Mouse (Mus musculus): ENCODE measurements at regions not wholly inside any gene's neighbourhood (a gene's known extent, or its start where the extent isn't known, plus 50 kb on each side); places are given as distances from the start of the nearest gene placed in this dataset.

DNA sequence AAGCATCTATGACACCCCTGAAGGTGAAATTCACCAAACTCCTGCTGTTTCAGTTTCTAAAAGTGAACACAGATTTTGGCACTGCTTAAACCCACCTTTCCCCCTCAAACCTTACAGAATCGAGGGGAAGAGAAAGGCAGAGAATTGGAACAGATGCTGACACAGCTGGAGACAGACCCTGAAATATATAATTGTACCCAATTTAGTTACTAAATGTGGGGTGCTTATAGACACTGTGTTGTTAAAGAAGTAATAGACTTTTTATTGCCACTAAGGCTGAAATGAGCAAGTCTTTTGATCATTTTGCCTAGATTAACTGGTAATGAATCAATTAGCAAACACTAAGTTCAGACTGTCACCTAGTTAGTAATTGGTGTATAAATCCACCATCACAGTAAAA, 341.8 kb upstream of the Fam98a start:
- DNase-seq: no peak

DNA sequence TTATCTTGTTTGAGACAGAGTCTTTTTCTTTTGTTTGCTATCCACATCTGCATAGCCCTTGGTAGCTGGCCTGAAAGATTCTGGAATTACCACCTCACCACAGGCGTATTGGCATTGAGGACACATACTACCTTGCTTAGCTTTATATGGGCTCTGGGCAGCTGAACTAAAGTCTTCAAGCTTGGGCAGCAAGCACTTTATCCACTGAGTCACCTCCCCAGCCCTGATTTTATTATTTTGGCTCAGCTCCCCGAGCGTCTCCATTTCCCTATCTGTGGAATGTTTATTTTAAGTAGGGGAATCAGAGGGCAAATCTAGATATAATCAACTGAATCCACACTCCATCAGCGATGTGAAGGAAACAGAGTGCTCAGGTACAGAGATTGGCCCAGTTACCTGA, 340.4 kb upstream of the Fam98a start:
- no peak for DNase-seq

DNA sequence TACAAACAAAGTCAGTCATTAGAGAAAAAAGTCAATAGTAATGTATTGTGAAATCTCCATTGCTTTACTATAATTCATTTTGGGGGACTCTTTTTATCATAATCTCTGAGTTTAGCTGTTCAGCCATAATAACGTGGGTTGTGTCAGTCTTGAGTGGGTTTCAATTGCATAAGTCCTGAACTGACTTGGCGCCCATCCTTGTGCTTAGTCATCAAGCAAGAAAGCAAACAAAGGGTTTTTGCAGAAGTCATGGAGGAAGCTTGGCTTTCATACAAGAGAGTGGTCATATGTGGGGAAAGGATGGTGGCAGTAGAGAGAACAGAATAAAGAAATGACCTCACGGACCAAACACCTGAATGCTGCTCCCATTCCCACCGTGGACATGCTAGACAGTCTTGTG, 339.8 kb upstream of the Fam98a start:
- no peak for DNase-seq

DNA sequence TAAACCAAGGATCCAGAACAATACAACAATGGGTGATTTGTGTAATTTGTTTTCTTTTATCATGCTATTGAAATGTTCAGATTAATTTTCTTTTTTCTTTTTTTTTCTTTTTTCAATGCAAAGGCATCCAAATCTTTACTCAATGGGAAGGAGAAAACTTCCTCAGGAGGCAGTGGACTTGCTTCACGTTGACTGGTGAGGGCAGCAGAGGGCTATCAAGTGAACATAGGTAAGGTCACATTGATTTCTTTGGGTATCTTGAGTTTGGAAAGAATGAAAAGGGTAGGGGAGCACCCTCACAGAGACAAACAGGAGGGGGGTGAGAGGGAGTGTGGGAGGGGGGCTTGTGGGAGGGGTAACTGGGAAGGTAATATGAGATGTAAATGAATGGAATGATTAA, 326.1 kb upstream of the Fam98a start:
- DNase-seq: no peak

DNA sequence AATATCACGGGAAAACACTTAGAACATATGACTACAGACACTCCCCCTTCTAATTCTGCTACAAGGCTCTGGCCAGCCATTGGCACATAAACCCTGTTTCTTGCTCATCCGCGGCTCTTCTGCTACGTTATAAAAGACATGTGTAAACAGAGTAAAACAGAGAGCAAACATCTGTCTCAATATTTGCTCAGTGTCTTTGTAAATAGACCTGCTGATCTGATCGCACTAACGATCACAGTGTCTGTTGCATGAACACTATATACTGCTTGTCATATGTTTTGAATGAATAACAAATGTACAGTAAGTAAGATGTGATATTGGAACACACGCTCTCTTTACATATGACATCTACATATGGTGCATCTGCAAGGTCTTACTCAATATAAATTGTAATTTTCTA, 325.1 kb upstream of the Fam98a start:
- DNase-seq: no peak

DNA sequence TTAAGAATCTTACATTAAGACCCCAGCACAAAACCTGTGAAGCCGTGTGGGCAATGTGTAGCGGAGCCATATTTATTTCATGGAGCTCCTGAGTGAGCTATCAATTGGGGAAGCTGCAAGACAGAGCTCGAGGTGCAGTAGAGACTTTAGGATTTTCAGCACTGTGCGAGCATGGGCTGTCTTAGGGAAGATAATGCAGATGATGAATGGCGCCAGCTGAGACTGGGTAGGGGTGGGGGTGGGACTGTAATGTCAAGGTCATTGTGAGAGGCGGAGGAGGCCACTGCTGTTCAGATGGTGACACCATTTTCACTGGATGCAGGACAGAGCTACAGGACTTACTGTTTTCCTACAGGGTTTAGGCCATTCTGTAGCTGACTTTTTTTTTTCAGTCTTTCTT, 322.8 kb upstream of the Fam98a start:
- no peak for DNase-seq

DNA sequence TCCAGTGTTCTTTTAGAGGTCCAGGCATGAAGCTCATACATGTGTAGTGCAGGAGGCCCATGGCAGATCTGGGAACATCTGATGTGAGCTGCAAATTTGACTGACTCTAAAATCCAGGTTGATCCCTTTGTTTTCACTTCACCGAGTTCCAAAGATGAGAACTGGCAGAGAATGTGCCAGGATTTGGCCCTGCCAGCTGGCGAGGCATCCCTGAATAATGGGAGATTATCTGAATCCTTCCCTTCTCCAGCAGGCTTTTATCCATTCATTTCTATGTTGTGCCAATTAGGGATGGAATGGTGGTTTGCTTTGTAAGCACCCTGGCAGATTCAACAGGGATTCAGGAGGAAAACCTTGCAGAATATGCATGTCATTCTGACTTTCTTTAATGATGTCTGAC, 318.7 kb upstream of the Fam98a start:
- no peak for DNase-seq

DNA sequence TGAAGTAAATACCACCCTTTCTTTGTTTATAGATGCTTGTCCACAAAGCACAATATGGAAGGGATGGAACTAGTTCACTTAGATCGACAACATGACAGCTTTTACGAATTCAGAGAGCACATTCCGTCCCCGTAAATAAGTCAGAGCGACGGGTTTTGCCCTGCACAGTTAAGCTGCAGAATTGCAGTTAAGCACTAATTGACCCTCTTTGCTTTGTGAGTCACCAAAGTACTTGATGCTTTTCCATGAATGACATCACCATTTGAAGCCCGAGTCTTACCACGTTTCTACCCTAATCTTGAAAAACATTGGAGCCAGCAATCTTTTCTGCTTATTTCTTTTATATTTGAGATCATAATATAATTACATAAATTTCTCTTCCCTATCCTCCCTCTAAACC, 305.3 kb upstream of the Fam98a start:
- no peak for DNase-seq

DNA sequence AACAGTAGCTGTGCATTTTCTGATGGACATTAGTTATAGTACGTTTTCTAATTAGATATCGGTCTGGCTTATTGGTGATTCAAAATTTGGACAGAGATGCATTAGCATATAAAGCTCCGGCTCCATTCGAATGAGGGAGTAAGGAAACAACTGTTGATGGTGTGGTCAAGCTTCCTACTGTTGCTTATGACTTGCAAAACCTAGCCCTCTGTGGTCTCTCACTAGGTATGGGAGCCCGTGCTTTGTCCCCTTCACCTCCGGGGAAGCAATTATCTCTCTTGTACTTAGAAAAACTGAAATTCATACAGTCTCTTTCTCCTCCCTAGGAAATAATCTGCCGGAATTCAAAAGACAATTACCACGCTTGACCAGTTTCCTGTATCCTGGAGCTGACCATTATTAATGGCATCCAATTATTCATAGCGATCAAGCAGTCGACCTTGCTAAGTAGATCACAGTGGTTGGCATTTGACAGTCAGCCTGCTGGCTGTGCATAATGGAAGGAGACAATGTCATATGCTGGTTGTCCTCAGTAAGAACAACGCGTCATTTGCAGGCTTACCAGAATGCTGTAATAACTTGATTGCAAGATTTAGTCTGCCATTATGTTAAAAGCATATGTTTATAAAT, 264.4 kb upstream of the Fam98a start:
- DNase-seq: peak; percentile 3

DNA sequence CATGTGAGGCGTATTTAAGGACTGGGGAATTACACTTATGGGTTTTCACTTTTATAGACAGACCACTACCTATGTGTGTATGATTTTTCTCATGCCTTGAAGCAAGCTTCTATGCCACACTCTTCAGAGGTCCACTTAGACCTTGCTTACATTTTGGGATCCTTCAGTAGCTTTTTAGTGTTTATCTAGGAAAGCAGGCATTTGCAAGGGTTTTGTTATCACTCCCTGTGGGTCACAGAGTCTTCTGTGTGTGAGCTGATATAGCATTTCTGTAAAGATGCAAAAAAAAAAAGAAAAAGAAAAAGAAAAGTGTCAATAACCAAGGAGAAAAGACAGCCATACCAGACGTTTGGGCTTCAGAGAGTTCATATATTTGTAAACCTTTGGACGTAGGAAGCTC, 260.4 kb upstream of the Fam98a start:
- no peak for DNase-seq

DNA sequence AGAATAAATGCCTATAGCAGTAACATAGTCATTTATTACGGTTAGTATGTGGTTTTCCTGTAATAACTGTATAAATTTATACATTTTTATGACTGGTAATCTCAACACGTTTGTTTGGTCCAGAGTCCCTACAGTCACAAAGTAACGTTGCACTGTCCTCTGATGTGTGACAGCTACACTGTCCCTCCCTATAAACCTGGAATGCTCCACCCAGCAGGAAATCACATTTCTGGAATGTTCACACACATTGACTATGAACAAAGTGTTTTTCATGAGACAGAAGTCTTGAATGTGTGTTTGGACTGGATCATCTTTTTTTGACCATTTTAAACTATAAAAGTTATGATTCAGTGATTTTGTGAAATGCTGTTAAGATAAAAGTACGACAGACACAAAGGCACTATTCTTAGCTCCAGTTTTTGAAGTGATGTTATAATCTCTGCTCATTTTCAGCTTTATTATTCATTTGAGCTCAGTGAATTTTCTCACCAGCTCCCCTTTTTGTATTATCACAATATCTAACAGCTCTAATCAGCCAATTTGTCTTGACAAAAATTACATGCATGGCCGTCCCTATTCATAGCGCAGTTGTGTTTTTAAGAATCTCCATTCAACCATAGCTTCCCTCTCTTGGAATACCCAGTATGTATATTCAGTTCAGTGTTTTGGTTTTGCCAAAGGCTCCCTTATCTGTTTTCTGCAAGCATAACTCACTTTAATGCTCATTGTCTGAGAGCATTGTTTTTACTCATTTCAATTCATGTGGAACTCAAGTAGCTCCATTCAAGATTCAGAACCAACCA, 257.0 kb upstream of the Fam98a start:
- no peak for DNase-seq

DNA sequence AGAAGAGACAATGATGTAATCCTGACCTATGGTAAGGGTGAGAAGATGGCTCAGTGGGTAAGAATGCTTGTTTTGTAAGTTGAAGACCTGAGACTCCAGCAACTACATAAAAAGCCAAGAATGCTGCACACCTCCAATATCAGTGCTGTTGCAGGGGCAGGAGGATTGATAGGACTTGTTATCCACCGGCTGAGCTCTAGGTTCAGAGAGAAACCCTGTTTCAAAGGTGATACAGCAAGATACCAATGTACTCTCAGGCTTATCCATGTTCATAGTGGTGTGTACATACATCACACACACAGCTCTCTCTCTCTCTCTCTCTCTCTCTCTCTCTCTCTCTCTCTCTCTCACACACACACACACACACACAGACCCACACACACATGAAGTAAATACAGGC, 256.3 kb upstream of the Fam98a start:
- DNase-seq: no peak

DNA sequence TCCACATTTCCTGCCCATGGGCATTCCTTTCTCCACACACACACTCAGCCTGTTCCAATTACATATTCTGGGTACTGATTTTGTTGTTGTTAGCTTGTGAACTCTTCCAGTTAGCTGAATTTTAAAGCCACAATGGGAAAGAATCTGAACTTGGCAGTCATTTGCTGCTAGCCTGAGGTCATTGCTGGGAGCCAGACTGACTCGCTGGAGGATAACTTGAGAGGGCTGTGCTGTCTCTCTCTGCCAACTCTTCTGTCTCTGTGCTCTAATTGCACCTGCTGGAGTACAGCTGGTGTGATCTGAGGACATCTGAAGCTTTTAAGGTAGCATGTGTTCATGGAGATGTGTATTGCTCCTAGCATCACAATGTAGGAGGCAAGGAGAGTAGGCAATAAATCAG, 252.6 kb upstream of the Fam98a start:
- DNase-seq: peak; percentile 3

DNA sequence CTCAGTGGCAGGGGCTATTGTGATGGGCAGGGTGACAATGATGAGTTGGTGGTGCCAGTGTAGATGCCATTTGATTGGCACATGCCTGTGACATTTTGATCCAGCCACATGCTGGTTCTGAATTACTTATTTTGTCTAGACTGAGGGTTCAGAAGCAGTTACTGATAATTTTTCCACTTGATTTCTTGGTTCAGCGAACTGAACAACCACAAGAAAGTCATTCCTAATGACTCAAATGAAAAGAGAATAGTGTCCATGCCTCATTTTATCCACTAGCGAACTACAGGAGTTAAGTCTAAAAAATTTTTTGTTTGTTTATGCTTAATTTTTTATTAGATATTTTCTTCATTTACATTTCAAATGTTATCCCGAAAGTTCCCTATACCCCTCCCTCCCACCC, 244.6 kb upstream of the Fam98a start:
- DNase-seq: no peak

DNA sequence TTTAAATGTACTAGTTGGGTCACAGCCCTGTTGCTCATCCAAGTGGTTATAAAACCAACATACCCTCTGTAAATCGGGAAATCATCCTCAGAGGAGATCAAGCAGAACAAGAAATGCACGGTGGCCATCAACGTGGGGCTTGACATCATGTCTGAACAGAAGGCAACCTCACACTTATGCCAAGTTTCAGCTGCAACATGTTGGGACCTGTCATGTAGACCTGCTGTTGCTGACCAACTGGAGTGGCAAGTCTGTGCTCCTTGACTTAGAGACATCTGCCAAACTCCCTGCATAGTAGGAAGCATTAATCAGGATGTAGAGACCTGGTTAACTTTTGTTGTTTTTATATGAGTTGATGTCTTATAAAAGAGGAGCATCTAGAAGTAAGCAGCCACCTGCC, 244.0 kb upstream of the Fam98a start:
- no peak for DNase-seq

DNA sequence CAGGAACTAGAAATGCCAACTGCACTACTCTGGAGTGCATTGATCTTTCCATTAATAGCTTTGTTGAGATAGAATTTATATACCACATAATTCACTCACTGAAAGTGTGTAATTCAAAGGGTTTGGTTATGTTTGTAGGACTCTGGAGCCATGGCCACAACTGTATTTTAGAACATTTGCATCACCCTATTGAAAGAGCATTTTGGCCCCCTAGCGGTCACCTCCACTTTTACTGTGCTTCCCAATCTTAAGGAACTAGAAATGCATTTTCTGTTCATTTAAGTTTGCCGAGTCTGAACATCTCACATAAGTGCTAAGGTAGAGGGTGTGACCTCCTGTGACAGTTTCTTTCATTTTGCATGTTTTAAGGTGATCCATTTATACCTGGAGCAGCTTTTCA, 228.0 kb upstream of the Fam98a start:
- no peak for DNase-seq

DNA sequence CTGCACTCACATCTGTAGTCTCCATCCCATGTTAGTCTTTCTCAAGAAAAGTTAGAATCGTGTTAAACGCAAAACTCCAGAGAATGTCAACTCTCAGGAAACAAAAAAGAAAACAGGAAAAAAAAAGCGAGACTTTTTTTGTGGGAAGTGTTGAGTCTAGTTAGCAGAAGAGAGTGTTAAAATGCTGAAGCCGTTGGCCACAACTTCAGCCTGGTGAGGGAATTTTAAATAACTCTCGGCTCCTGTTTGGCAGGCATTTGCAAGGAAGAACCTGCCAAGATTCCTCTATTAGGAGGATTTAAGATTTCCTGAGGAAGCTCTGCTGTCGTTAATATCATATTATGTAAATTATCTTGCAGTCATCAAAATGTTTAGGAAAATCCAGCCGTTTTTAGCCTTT, 224.9 kb upstream of the Fam98a start:
- DNase-seq: peak; percentile 31

DNA sequence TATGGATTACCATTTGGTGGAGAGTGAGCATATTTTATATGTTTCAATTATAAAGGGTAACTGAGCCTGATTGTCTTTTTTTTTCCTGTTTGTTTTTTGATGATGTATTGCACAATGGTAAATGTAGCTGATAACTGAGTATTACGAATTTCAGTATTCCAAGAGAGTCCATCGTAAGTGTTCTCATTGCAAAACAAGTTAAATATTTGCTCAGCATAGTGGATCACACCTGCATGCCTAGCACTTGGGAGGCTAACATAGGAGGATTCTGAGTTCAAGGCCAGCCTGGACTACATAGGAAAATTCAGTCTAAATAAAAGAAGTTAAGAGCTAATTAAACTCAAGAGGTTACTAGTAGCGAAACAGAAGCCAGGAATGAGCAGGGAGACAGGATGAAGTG, 223.8 kb upstream of the Fam98a start:
- DNase-seq: no peak

DNA sequence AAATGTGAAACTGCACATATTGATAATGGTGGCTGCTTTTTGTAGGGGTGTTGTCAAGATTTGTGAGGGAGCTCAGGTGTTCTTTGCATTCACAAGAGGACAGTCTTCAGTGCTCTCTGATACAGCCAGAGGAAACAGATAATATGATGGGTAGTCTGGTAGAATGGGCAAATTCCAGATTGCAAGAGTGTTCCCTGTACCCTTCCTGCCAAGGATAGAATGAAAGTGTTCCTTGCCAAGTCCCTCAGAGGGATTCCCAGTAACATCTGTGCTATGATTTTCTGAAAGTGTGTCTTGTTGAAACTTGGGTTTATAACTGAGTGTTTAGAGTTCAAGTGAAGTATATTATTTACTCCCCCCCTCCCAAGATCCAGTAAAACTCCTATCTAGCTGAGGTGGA, 221.1 kb upstream of the Fam98a start:
- DNase-seq: no peak

DNA sequence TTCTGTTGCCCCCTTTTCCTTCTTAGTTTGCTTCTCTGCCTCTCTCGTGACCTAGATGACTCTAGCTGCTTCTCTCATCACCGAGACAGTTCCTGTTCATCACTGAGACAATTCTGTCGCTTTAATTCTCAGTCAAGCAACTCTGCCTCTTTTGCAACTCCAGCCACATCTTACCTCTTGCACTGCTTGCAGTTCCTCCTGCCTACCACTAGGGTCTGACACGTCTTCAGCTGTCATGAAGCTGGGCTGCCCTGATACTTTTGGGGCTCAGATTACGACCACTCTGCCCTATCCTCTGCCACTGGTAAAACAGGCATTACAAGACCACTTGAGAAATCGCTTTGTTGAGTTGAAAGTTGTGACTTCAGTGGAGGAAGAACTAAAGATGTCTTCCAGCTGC, 216.9 kb upstream of the Fam98a start:
- no peak for DNase-seq

DNA sequence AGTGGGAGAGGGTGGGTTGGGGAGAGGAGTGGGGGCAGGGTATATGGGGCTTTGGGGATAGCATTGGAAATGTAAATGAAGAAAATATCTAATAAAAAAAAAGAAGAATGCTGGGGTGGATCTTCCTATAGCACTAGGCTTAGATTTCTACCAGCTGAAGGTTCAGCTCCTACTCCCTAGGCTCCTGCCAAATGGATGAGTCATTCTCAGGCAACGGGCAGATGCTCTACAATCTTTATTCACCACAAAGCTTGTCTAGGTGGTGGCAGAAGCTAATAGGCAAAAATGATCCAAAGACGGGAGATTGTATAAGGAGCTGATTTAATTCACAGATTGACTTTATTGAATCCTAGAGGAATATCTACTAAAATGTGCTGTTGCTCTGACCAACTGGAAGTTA, 211.6 kb upstream of the Fam98a start:
- DNase-seq: no peak

DNA sequence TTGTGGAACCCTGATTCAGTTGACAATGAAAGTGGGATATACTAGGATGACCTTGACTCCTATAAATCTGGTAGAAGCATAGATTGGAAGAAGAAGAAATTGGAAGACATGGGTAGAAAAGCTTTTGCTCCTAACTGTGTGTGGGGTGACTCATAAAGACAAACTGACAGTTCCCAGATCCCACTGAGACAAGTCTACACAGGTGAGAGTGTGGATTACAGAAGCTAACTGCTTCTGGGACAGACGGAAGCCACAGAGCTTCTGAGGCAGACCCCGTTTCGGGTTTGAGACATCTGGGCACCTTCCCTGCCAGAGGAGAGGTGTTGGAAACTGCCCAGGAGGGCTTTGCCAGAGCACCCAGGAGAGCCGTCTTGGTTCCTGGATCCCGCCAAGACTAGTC, 204.7 kb upstream of the Fam98a start:
- no peak for DNase-seq

DNA sequence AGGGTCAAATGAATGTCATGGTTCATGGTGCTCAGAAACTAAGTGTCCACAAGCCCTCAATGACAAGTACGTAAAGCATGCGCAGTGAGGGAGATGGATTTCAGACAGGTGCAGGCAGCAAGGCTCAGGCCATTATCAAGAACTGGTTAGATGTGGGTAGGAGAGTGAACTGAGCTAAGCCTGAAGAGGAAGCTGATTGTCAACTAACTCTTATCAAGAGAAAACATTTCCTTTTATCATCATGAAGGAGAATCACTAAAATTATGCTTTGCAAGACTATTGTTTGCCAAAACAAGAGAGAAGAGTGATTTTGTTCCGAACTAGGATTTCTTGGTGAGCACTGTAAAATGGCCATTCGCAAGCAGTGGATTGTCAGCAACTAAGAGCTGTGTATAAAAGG, 164.7 kb upstream of the Fam98a start:
- DNase-seq: no peak

DNA sequence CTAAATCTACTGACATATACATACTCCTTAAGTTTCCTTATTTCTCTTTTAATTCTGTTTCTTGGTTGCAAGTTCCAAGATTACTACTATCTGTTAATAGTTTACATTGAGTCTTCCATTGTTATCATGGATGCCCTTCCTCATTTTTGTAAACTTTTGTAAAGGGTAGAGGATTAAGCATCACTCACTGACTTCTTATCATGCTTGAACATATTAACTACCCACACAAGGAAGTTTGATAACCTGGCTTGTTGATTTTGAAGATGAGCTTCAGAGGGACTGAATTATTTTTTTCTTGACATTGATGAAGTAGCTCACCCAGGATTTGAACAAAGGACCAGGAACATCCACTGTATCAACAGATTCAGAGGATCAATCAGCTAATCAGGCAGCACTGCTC, 162.8 kb upstream of the Fam98a start:
- no peak for DNase-seq

DNA sequence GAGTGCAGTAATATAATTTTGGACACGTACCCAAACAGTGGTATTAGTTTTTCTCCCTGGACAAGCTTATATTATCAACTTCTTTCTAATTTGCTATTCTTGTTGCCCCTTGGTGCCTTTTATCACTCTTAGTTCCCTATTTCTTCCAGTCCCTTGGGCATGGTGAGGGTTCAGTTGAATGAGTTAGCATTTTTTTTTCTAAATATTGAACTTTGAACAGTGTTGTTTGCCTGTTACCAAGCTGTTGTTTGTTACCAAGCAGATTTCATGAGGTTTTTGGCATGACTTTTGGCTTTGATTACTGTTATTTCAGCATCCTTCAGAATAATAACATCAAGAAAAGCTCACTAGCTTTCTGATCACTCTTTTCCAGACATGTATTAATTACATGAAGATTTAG, 162.3 kb upstream of the Fam98a start:
- no peak for DNase-seq

Data from kidney, postnatal 14 days (tissue).